Mouse (Mus musculus): Measurements from ENCODE around the gene Tnn.
A peak's percentile ranks its signal among the peaks of the same experiment; 100 is the strongest.

The Tnn gene

GRCm38 (mm10) chr1:160043271-160043975 is 110.0 kb downstream of the Tnn start:
- no peak for DNase-seq (ENCODE audit: low spot score in 2 of 2)

GRCm38 (mm10) chr1:160042351-160042750 is 111.0 kb downstream of the Tnn start:
- no peak for DNase-seq (ENCODE audit: low spot score in 2 of 2)

- DNase-seq (ENCODE audit: low spot score in 2 of 2): no peak
Observed at GRCm38 (mm10) chr1:160041264-160041775, 112.1 kb downstream of the Tnn start.

- no peak for DNase-seq (ENCODE audit: low spot score in 2 of 2)
Observed at GRCm38 (mm10) chr1:160039951-160040645, 113.3 kb downstream of the Tnn start.

GRCm38 (mm10) chr1:160036996-160037521 is 116.3 kb downstream of the Tnn start:
- peak; percentile 50 to 51 for DNase-seq (ENCODE audit: low spot score in 2 of 2)

GRCm38 (mm10) chr1:160035561-160035960 is 117.8 kb downstream of the Tnn start:
- no peak for DNase-seq (ENCODE audit: low spot score in 2 of 2)

Measured in right cerebral cortex, adult 2 months (tissue).